Mouse (Mus musculus) heart, adult 8-10 months (tissue): Measurements from ENCODE around the gene Igfbp3. TPM values are rescaled to one million over a fixed set of nuclear protein-coding genes. Genes with fewer than 3 reads are reported as not detected.
"Not testable (repeated sequence)": the region's sequence is repeated elsewhere in the genome, so short reads cannot be mapped to it uniquely, and the experiment has no call there.

ENCODE experiments used
- DNase-seq: peaks from one replicate; pipeline ENCODE4 v3.0.0; 2022; ENCODE audit warnings: low spot score
- total RNA-seq, 4 experiments: library from RNA; stranded (reverse); gene quantifications; 2 replicates each; pipeline ENCODE4 v1.2.4; 2022

The Igfbp3 gene
- total RNA-seq: 10 to 100 TPM; 19.5 to 46.4 (median 24.3) TPM

- DNase-seq: no peak
Observed at GRCm38 (mm10) chr11:7213501-7214341, at the start of gene Igfbp3. Gene Igfbp3 (minus strand): TSS chr11:7213923.

GRCm38 (mm10) chr11:7250870-7251269, 37.1 kb upstream of the Igfbp3 start:
- no peak for DNase-seq

- no peak for DNase-seq
Observed at GRCm38 (mm10) chr11:7250415-7250814, 36.7 kb upstream of the Igfbp3 start.

GRCm38 (mm10) chr11:7244782-7245181, 31.1 kb upstream of the Igfbp3 start:
- DNase-seq: no peak

GRCm38 (mm10) chr11:7239041-7239740, 25.5 kb upstream of the Igfbp3 start:
- no peak for DNase-seq

- no peak for DNase-seq
Observed at GRCm38 (mm10) chr11:7238546-7238945, 24.8 kb upstream of the Igfbp3 start.

- DNase-seq: no peak
Observed at GRCm38 (mm10) chr11:7237712-7238111, 24.0 kb upstream of the Igfbp3 start.

GRCm38 (mm10) chr11:7236751-7237150, 23.0 kb upstream of the Igfbp3 start:
- no peak for DNase-seq

GRCm38 (mm10) chr11:7234981-7235609, 21.4 kb upstream of the Igfbp3 start:
- DNase-seq: no peak

GRCm38 (mm10) chr11:7234436-7234835, 20.7 kb upstream of the Igfbp3 start:
- no peak for DNase-seq

GRCm38 (mm10) chr11:7233333-7233732, 19.6 kb upstream of the Igfbp3 start:
- DNase-seq: no peak

GRCm38 (mm10) chr11:7231958-7232357, 18.2 kb upstream of the Igfbp3 start:
- DNase-seq: no peak

- no peak for DNase-seq
Observed at GRCm38 (mm10) chr11:7230000-7230399, 16.3 kb upstream of the Igfbp3 start.

GRCm38 (mm10) chr11:7228107-7228506, 14.4 kb upstream of the Igfbp3 start:
- DNase-seq: no peak

GRCm38 (mm10) chr11:7226810-7227550, 13.3 kb upstream of the Igfbp3 start:
- DNase-seq: no peak

- no peak for DNase-seq
Observed at GRCm38 (mm10) chr11:7226200-7226599, 12.5 kb upstream of the Igfbp3 start.

GRCm38 (mm10) chr11:7221826-7222225, 8.1 kb upstream of the Igfbp3 start:
- DNase-seq: not testable (repeated sequence)

- peak; percentile 54 for DNase-seq
Observed at GRCm38 (mm10) chr11:7215703-7216102, 2.0 kb upstream of the Igfbp3 start.

- peak; percentile 41 for DNase-seq
Observed at GRCm38 (mm10) chr11:7214761-7215160, 1.0 kb upstream of the Igfbp3 start.

GRCm38 (mm10) chr11:7214342-7214660, 578 bp upstream of the Igfbp3 start:
- no peak for DNase-seq

GRCm38 (mm10) chr11:7213161-7213500, 592 bp downstream of the Igfbp3 start:
- DNase-seq: no peak
